Mouse (Mus musculus): ENCODE data around the gene Lrrc40.
"Not testable (repeated sequence)": the region's sequence is repeated elsewhere in the genome, so short reads cannot be mapped to it uniquely, and the experiment has no call there.

Gene Lrrc40

GRCm38 (mm10) chr3:158077828-158078227, 41.4 kb downstream of the Lrrc40 start:
- DNase-seq (ENCODE audit: low spot score in 2 of 2) = no peak

- DNase-seq (ENCODE audit: low spot score in 2 of 2) = no peak
These were observed 55.1 kb downstream of the Lrrc40 start for GRCm38 (mm10) chr3:158091601-158092000.

GRCm38 (mm10) chr3:158093919-158094318, 57.5 kb downstream of the Lrrc40 start:
- DNase-seq (ENCODE audit: low spot score in 2 of 2) = no peak

- DNase-seq (ENCODE audit: low spot score in 2 of 2) = not testable (repeated sequence)
These were observed 65.6 kb downstream of the Lrrc40 start for GRCm38 (mm10) chr3:158102043-158102442.

GRCm38 (mm10) chr3:158102530-158102929, 66.1 kb downstream of the Lrrc40 start:
- not testable (repeated sequence) for DNase-seq (ENCODE audit: low spot score in 2 of 2)

GRCm38 (mm10) chr3:158103467-158103866, 67.0 kb downstream of the Lrrc40 start:
- DNase-seq (ENCODE audit: low spot score in 2 of 2) = no peak

- DNase-seq (ENCODE audit: low spot score in 2 of 2) = no peak
These were observed 68.8 kb downstream of the Lrrc40 start for GRCm38 (mm10) chr3:158105260-158105659.
